Mouse (Mus musculus) ovary, postnatal 10 days (tissue): ENCODE results near the gene Cysrt1.

Experiments used
- DNase-seq: peaks from one replicate; pipeline ENCODE4 v3.0.0; 2022; ENCODE audit warnings: low spot score

Gene Cysrt1

DNA sequence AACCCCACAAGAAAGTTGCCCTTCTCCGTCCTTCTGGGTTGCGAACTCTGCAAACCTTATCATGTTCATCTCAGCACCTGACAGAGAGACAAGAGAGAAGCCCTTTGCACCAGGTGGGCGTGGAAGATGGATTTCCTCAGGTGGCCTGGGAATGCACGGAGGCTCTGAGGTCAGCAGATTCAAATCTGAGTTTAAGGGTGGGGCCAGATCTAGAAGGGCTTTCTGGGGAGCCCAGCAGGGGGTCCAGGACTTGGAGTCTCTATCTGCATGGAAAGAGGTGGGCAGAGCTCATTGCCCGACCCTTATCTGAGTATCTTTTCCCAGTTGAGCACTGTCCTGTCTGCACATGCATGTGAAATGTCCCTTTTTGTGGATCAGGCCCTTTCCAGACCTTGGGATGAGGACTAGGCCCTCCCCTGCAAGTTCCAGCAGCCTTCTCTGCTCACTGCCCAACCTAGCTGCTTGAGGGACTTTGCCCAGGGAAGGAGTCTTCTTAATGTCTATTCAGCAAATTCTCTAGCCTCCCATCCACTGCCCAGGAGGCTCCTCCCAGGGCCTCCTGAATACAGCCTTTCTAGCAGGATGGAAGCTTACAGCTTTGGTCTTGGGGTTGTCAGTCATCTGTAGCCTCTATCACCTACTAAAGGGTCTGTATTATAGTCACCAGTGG lies 7.6 kb downstream of the Cysrt1 start:
- DNase-seq = no peak

GRCm38 (mm10) chr2:25234050-25234449 lies 8.2 kb downstream of the Cysrt1 start, which contains the start of gene Slc34a3:
Slc34a3 (minus strand) TSS chr2:25234364.
- DNase-seq = no peak

DNA sequence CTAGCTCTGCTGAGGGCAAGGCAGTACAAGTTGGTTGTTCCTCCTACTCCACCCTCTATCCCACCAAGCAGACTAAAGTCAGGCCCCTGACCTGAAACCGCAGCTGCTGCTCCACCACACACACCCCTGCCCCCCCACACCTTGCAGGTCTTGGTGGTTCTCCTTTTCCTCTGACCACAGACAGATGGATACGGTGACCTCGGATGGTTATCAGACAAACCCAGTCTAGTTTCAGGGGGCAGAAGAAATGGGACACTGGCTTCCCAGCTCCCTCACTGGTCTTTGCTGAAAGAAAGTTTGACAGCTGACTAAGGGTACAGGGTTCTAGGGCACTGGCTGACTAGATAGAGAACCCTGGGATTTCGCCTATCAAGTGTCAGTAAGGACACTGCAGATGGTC lies 8.8 kb downstream of the Cysrt1 start:
- DNase-seq = no peak

GRCm38 (mm10) chr2:25231038-25231437 lies 11.2 kb downstream of the Cysrt1 start:
- no peak for DNase-seq

- DNase-seq = no peak
Observed at GRCm38 (mm10) chr2:25230581-25230980, 11.7 kb downstream of the Cysrt1 start.

DNA sequence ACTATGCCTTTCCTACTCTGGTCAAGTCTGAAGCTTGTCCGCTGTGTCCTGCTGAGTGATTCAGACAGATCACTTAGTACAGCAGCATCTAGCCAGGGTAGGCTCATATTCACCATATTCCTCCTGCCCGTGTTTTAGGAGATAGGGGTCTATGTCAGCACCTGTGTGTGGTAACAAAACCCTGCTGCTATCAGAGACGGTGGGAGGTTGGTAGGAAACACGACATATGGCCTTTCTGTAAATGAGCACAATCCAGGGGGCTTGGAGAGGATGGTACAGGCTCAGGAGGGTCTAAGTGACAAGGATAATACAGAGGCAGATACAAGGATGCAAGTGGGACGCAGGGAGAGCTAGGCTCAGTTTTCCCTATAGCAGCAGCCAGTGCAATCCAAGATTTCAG lies 12.7 kb downstream of the Cysrt1 start:
- no peak for DNase-seq

- DNase-seq = no peak
Observed at GRCm38 (mm10) chr2:25228995-25229530, 13.2 kb downstream of the Cysrt1 start.

GRCm38 (mm10) chr2:25228431-25228889 lies 13.8 kb downstream of the Cysrt1 start:
- DNase-seq = peak; percentile 57

- DNase-seq = no peak
Observed at GRCm38 (mm10) chr2:25227406-25227805, 14.8 kb downstream of the Cysrt1 start.

GRCm38 (mm10) chr2:25226864-25227263 lies 15.4 kb downstream of the Cysrt1 start:
- no peak for DNase-seq

GRCm38 (mm10) chr2:25225811-25226379 lies 16.4 kb downstream of the Cysrt1 start:
- DNase-seq = no peak

GRCm38 (mm10) chr2:25224766-25225752 lies 17.2 kb downstream of the Cysrt1 start:
- DNase-seq = peak; percentile 87

DNA sequence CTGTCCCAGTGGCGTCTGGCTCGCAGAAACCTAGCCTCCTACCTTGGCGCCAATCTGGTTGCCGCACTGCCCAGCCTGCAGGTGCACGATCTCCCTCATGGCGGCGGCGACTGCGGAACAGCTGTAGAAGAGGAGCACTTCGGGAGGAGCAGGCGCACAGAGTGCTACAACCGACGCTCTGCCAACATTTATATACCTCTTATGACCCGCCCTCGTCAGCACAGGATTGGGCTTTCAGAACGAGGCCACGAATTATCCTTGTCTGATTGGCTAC lies 17.8 kb downstream of the Cysrt1 start, which contains the start of gene Tubb4b:
TSS of gene Tubb4b (minus strand) at position 211 of the 274 bp plus-strand sequence.
- no peak for DNase-seq

DNA sequence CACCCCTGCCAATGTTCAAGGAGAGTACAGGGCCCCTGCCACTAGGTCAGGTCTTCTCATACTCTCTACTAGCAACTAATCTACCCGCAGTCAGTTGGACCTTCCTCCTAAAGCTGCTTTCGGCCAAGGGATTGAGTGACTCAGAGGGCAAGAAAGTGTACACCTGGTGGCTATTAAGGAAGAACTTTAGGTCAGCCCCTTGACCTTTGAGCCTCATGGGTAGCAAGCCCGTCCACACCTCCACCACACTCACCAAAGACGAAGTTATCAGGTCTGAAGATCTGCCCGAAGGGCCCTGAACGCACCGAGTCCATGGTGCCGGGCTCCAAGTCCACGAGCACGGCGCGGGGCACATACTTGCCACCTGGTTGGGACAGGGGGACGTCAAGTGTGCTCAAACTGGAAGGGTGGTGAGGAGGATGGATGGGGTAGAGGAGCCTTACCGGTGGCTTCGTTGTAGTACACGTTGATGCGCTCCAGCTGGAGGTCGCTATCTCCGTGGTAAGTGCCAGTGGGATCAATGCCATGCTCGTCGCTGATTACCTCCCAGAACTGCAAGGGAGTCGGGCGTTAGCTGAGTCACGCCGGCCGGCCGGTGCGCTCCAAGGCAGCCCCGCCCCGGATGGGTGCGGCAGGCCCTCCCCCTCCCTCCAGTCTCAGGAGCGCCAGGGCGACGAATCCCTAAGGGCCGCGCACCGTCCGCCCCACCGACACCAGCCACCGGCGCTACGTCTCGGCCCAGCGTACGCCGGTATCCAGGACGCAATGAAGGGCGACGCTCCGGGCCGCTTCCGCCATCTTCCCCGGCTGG lies 18.4 kb downstream of the Cysrt1 start:
- peak; percentile 30 for DNase-seq

DNA sequence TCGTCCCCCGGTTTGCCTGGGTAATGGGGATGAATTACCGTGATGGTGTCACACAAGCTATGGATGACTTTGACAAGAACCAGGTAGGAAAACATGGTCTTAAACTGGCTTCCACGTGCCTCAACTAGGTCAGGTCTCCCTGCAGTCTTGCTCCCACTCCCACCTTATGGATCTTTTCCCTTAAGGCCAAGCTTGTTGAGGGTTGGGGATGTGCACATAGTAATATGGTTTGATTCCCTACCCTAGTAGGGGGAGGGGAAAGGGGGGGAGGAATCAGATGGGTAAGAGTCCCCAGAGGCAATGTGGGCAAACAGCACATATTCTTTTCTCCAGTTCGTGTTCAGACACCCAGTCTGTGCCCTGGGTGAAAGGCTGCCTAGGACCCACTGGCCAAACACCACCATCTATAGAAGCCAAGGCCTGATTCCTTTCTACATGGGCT lies 20.9 kb downstream of the Cysrt1 start:
- no peak for DNase-seq

GRCm38 (mm10) chr2:25218445-25218844 lies 23.8 kb downstream of the Cysrt1 start, which contains the start of gene Fam166a:
Fam166a (plus strand) TSS chr2:25218745.
- DNase-seq = no peak

DNA sequence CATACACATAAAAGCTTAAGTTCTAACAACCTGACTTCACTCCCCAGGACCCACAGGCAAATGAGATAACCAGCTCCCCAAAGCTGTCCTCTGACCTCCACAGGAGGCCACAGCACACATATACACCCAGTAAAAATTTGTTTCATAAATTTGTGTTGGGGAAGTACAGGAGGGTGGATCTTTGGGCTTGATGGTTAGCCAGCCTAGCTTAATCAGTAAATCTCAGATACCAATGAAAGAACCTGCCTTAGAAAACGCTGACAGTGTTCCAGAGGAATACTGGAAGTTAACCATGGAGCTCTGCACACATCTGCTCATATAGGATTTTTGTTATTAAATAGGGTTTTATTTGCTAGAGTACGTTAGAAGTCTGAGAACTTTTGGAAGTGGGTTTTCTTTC lies 24.6 kb downstream of the Cysrt1 start:
- DNase-seq = no peak

- DNase-seq = no peak
Observed at GRCm38 (mm10) chr2:25214444-25214843, 27.8 kb downstream of the Cysrt1 start, which contains the start of gene Stpg3. Stpg3 (minus strand) TSS chr2:25214637.

GRCm38 (mm10) chr2:25213266-25213865 lies 28.9 kb downstream of the Cysrt1 start:
- no peak for DNase-seq

- DNase-seq = peak; percentile 90
Observed at GRCm38 (mm10) chr2:25211121-25211670, 31.1 kb downstream of the Cysrt1 start, which contains the start of gene Nelfb. Nelfb (minus strand) TSS chr2:25211489.
